Mouse (Mus musculus): ENCODE measurements around the gene Meiob. TPM values are rescaled to one million over a fixed set of nuclear protein-coding genes. Genes with fewer than 3 reads are reported as not detected.

Meiob gene
- total RNA-seq, 2 experiments from 2014 or later: 0.64 to 1.3 TPM

DNA sequence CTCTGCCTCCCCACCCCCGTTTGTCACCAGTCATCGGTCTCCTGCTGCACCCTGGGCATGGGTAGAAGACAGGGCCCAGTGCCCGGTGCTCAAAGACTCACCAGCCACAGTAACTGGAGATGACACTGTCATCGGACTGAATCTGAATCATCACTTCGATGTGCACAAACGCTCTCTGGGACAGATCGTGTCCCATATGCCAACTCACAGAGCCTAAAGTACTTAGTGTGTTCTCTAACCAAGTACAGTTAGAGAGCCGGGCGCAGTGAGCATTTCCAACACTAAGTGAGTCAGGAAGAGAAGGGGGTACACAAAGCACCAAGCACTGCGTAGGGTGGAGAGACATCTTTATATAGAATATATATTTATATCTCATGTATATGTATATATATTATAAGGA, 63.8 kb downstream of the Meiob start:
- DNase-seq (ENCODE audit: low spot score in 2 of 2): no peak

DNA sequence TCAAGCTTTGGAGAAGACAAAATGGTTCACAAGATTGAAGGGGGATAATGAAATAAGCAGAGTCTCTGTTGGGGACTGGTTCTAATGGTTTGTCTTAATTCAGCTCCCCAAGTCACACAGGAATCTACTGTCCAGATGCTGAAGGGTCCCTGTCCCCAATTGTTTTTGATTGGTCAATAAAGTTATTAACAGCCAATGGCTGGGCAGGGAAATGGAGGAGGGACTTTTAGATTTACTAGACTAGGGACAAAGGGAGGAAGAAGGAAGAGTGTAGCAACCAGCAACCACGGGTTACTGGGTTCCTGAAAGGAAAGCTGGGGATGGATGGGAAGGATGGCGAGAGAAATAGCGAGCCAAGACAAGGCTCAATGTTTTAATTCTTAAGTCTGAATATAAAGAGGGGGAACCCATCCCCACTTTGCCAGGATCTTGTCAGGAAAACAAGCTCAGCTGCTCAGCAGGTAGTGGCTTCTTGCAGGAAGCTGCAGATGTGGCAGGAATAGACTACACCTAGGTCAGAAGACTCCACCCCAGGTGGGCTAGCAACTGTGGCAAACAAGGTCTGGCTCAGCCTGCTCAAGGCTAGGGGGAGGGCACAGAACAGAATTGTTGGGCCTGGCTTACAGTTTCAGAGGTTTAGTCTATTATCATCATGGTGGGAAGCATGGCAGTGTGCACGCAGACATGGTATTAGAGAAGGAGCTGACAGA, 69.8 kb downstream of the Meiob start:
- DNase-seq (ENCODE audit: low spot score in 2 of 2): no peak

DNA sequence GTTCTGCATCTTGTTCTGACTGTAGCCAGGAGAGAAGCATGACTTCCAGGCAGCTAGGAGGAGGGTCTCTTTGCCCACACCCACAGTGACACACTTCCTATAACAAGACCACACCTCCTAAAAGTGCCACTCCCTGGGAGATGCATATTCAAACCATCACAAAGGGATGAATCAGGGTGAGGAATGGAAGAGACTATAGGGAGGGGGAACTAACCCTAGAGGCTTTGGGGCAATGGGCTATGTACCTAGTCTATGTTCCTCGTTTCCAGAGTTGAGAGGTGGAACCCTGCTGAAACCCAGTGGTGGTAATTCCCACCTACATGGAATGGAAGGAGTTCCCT, 70.3 kb downstream of the Meiob start:
- no peak for DNase-seq (ENCODE audit: low spot score in 2 of 2)

DNA sequence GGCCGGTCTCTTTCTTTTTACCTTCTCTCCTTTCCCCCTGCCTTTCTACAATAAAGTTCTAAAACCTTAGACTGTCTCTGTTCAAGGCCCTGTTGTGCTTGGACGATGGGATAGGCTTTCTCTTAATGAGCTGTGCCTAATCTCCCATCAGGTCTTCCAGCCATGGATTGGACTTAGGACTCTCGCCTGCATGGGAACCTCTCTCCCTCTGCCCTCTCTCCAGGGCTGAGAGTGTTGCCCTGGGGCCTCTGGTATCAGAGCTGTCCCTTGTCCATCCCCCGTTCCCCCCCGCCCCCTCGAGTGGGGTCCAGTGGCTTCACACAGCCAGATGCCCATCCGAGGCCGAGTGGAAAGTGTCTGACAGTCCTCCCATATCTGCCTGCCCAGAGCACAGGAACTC, 70.9 kb downstream of the Meiob start:
- no peak for DNase-seq (ENCODE audit: low spot score in 2 of 2)

DNA sequence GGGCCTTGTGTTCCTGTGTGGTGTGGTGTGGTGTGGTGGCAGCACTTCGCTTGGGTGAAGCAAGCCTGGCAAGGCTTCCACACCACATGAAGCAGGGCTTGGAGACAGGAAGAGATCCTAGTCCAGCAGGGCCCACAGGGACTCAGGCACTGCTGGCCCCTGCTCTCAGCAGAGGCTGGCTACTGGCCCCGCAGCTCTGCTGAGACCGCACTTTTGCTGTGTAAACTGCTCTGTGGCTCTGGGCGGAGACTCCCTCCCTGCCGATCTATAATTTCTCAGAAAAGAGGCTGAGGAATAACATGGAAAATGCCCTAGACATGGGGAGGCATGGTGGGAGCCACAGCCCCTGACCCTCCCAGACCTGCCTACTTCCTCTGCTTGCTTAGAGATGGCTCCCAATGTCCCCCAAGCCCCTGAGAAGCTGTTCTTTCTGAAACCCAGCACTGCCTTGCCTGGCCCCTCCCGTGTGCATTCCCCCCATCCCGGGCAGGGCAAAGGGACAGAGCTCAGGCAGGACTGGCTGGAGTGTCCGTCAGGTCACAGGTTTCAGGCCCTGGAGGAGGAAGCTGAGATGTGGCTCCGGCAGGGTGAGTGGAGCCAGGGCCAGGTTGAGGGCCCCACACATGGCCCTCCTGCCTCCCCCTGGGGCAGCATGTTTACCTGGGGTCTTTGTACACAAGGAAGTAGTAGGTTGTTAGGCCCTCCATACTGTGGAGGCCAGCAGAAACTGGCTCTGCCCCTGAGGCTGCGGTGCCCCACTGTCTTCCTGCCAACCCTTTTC, 73.4 kb downstream of the Meiob start:
- DNase-seq (ENCODE audit: low spot score in 2 of 2): no peak

DNA sequence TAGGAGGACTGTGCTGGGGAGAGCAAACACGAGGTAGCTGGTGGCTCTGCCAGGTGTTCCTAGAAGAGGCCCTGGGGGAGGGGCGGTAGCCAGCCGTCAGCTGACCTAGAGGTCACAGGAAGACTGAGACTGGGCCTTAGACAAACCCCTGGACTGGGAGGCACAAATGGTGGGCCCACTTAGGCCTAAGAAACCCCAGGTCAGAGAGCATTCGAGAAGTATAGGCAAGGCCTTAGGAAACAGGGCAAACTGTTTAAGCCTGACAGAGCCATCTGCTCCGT, 74.0 kb downstream of the Meiob start:
- no peak for DNase-seq (ENCODE audit: low spot score in 2 of 2)

DNA sequence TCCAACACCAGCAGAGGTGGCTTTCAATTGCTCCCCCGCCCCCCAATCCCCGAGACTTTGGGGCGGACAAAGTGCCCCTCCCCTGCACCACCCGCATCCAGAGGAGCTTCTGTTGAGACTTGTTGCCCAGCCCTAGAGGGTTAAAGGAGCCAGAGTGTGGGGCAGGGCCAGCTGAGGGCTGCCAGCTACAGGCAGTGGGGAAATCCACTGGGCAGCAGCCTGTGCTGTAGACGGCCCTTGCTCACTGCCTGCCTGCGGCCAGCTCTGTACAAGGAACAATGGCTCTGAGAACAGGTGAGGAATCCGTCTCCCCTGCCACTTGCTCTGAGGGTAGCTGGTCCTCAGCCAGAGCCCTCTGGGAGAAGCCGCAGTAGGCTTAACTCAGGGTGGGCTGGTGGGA, 74.4 kb downstream of the Meiob start:
- no peak for DNase-seq (ENCODE audit: low spot score in 2 of 2)

DNA sequence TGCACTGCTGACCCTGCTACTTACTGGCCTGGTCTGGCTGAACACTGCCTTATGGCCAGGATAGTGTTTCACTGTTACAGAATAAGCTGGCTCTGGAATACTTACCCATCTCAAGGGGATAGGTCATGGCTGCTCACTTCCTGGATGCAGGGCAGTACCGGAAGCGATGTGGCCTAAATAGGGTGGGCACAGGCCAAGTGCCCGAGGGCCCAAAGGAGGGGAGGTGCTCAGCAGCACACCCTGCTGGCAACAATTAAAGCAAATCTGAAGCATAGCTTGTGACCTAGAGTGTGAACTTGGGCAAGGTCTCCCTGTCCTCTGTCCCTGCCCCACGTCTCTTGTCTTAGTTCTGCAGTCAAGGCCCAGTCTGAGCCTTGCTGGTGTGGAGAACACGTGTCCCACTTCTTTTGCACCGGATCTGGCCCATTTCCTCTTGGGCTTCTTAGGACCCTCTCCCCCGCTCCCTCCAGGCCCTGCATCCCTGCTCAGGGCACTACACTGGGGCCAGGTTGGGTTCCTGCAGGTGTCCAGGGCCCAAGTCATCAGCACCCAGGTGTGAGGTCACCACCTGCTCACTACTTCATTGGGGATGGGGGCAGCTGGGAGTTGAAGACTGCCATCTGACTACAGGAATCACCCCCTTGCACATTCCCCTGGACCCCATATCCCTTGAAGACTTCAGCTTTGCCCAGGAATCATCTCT, 77.8 kb downstream of the Meiob start:
- DNase-seq (ENCODE audit: low spot score in 2 of 2): no peak

DNA sequence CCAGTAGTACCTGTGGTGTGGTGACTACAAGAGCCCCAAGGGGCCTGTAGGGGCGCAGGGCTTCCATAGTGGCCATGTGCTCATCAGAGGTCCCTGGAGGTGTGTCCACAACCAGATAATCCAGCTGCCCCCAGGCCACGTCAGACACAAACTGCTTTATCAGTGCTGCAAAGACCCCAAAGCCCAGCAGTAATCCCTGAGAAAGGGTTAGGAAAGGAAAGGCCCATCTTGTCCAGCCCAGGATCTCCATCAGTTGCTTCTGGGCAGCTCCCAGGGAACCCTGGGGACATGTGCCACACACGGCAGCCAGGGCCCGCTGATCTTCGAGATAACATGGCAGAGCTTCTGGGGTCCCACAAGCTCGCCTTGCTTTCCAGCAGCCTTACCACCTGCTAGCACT, 80.3 kb downstream of the Meiob start:
- no peak for DNase-seq (ENCODE audit: low spot score in 2 of 2)

DNA sequence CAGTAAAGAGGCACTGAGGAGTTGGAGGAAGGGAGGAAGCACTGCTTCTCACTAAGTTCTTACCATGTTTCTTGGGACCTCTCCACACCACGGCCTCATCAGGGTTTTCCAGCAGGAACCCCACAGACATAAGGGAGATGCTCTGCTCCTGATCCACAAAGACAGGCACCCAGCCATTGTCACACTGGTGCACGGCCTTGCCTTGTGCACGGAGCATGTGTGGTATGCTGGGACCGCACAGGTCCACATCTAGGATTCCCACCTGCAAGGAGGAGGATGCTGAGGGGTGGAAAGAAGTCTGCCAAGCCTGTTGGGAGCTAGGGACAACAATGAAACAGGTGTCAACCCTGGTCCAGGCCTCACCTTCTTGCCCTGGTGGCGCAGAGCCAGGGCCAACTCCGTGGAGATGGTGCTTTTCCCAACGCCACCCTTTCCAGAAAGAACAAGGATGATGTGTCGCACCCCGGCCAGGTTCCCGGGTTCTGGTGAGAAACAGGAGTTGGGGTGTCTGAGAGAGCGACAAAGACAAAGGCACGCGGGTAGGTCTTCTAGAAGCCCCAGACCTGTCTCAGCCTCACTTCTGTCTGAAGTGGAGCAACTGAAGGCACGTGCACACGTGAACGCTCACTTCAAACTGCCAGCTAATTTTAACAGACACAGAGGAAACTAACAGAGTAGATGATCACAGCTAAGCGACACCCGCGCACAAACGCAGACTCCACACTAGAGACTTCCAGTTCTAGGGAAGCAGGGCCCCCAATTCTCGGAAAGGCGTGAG, 81.5 kb downstream of the Meiob start:
- no peak for DNase-seq (ENCODE audit: low spot score in 2 of 2)

DNA sequence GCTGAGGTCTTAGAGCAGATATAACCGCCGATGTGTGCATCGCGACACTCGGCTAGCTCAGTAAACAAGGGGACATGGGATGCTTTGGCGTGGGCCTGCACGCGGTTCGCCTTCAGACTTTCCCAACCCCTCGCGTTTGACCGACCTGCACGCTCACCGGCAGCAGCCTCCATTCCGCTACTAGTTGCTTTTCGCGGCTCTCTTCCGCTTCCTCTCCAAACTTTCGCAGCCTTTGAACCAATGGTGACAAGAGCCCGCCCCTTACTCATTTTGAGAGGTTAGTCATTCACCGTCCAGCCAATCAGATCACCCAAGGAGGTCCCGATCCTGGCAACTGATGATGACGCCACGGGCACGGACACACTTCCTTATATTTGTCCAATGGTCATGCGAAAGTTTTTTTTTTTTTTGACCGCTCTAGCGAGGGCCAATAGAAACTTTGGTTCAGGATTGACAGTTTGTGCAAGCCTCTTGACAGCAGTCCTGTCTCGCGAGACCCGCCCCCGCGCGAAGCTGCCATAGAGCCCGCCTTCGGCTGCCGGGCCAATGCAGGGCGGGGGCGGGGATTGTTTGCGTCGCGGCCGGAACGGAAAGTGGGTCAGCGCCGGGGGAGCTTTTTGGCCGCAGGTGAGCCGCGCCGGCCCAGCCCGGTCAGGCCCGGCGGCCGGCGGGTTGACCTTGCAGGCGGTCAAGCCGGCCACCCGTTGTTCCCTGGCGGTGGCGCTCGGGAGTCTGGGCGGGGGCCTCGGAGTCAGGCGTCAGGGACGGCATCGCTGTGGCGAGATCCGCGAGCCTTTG, 82.2 kb downstream of the Meiob start, which contains the start of the genes Nubp2 and Spsb3:
Gene Nubp2, minus strand, starts transcription at position 216 of the 798 bp plus-strand sequence.
Gene Spsb3, plus strand, starts transcription at position 510 of the 798 bp plus-strand sequence.
- peak; percentile 92 to 93 for DNase-seq (ENCODE audit: low spot score in 2 of 2)

DNA sequence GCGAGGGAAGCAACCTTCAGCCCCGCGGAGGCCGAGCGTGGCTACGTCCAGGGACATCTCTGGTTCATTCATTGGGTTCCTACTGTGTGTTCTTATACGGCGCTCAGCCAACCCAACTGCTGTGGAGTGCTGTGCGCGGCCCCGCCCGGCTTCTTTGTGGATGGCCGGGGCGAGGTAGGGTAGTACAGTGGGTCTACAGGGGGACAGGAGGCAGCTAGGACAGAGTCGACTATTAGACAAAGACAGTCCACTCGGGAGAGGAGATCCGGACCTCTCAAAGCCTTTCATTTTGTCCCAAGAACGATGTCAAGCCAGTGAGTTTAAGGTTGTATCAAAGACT, 82.8 kb downstream of the Meiob start:
- DNase-seq (ENCODE audit: low spot score in 2 of 2): no peak

DNA sequence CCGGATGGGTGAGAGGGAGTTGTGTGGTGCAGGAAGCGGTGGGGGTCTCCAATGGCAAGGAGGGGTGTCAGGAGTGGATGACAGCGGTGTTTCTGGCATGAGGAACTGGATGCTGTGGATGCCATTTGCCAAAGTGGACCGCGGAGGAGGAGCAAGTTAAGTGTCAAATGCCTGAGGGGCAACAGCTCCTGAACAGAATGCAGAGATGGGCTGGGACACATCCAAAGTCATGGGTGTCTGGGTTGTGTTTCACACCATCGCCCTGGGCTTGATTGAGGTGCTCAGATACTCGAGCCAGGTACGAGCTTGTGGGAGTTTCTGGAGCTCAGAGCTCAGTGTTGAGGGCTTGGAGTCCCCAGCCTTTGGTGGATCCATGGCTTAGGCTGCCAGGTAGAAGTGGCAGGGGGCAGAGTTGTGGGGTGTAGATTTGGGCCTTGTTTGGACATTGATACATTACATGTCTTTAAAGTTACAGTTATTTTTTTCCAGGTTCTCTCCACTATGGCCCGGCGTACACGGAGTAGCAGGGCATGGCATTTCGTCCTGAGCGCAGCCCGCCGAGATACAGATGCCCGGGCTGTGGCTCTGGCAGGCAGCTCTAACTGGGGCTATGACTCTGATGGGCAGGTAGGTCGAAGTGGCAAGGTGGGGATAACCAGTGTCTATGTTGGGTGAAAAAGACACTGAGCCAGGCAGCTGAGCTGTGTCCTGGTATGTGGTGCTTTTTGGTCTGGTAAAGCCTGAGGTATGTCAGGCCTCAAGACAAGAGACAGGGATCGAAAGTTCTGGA, 83.4 kb downstream of the Meiob start:
- no peak for DNase-seq (ENCODE audit: low spot score in 2 of 2)

DNA sequence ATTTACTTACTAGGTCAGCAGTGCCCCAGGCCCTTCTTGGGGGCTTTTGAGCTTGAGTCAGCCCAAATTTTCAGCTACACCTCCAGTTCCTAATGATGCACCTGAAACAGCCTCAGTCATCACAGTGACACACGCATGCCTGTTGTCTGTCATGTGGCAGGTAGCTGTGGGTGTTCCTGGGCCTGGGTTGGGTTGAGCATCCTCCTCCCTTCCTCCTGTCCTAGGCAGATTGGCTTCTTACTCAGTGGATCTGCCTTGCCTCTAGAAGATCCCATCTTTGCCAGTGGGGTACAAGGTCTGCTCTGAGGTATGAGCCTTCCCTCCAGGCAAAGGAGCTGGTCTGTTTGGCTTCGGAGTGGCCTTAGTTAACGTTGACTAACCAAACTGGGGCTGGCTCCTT, 84.8 kb downstream of the Meiob start:
- DNase-seq (ENCODE audit: low spot score in 2 of 2): no peak

Other genes with a start within 250 kb of the Meiob start
- 100 to 1,000 TPM; 110 to 119 TPM for gene Tsc2, start 171.7 kb upstream of the Meiob start, total RNA-seq (2021)
- gene Nthl1, start 171.6 kb upstream of the Meiob start, total RNA-seq (2021): 10 to 100 TPM; 13.3 to 13.8 TPM
- gene Slc9a3r2, start 154.0 kb upstream of the Meiob start, total RNA-seq (2021): 10 to 100 TPM; 62.2 to 64.2 TPM
- not detected for gene Npw, start 145.8 kb upstream of the Meiob start, total RNA-seq (2021)
- gene Zfp598, start 134.6 kb upstream of the Meiob start, total RNA-seq (2021): 10 to 100 TPM; 47.5 to 48.9 TPM
- gene Syngr3, start 114.3 kb upstream of the Meiob start, total RNA-seq (2021): 1 to 10 TPM; 6.1 to 9.4 TPM
- 10 to 100 TPM; 28.4 to 28.8 TPM for gene Gfer, start 108.1 kb upstream of the Meiob start, total RNA-seq (2021)
- 1 to 10 TPM; 6.2 to 8.5 TPM for gene Noxo1, start 108.1 kb upstream of the Meiob start, total RNA-seq (2021)
- gene Tbl3, start 96.6 kb upstream of the Meiob start, total RNA-seq (2021): 10 to 100 TPM; 37.8 to 40.9 TPM
- not detected for gene Rnf151, start 86.2 kb upstream of the Meiob start, total RNA-seq (2021)
- 100 to 1,000 TPM; 867 to 881 TPM for gene Rps2, start 86.2 kb upstream of the Meiob start, total RNA-seq (2021)
- 100 to 1,000 TPM; 210 to 213 TPM for gene Ndufb10, start 79.8 kb upstream of the Meiob start, total RNA-seq (2021)
- 1 to 10 TPM; 5.9 to 6.9 TPM for gene Rpl3l, start 76.5 kb upstream of the Meiob start, total RNA-seq (2021)
- 10 to 100 TPM; 62.0 to 74.6 TPM for gene Msrb1, start 67.6 kb upstream of the Meiob start, total RNA-seq (2021)
- 1 to 10 TPM; 3.2 to 4.2 TPM for gene Hs3st6, start 51.3 kb upstream of the Meiob start, total RNA-seq (2021)
- 10 to 100 TPM; 67.0 to 77.5 TPM for gene Hagh, start 35.9 kb downstream of the Meiob start, total RNA-seq (2021)
- gene Fahd1, start 46.1 kb downstream of the Meiob start, total RNA-seq (2021): 10 to 100 TPM; 28.9 to 30.5 TPM
- gene Igfals, start 61.7 kb downstream of the Meiob start, total RNA-seq (2021): 1 to 10 TPM; 2.0 to 7.4 TPM
- 10 to 100 TPM; 51.9 to 55.3 TPM for gene Nubp2, start 82.1 kb downstream of the Meiob start, total RNA-seq (2021)
- gene Spsb3, start 82.4 kb downstream of the Meiob start, total RNA-seq (2021): 10 to 100 TPM; 35.5 to 37.8 TPM
- 10 to 100 TPM; 63.5 to 66.9 TPM for gene Eme2, start 90.8 kb downstream of the Meiob start, total RNA-seq (2021)
- gene Mrps34, start 90.8 kb downstream of the Meiob start, total RNA-seq (2021): 100 to 1,000 TPM; 135 to 137 TPM
- 10 to 100 TPM; 73.7 to 76.7 TPM for gene Nme3, start 92.2 kb downstream of the Meiob start, total RNA-seq (2021)
- 100 to 1,000 TPM; 150 to 153 TPM for gene Mapk8ip3, start 132.7 kb downstream of the Meiob start, total RNA-seq (2021)
- 10 to 100 TPM; 58.7 to 65.9 TPM for gene Jpt2, start 156.4 kb downstream of the Meiob start, total RNA-seq (2021)
- gene Cramp1l, start 211.5 kb downstream of the Meiob start, total RNA-seq (2021): 10 to 100 TPM; 26.3 to 31.8 TPM
- gene Ift140, start 211.8 kb downstream of the Meiob start, total RNA-seq (2021): 10 to 100 TPM; 25.7 to 34.2 TPM

Measured in adrenal gland, postnatal 4 days (tissue).